7 mouse cellular contexts compared by ENCODE assay signal in genomic region chr16:22009596-22009995, GRCm38 (mm10). TPM values are rescaled to one million over a fixed set of nuclear protein-coding genes. Genes with fewer than 3 reads are reported as not detected.
DNase-seq lines count a peak whose midpoint lies in the region; ATAC-seq and TF ChIP-seq lines count a peak whose summit lies in the region.

No protein-coding gene starts in this region.

- ATAC-seq in embryonic facial prominence, embryonic 15.5 days (ENCODE audit: insufficient number of reproducible peaks, low FRiP score, low TSS enrichment, low read depth) = peak; percentile 47; the same call in 1 of the 2 replicates
- peak; percentile 74 for ATAC-seq in intestine, postnatal 0 days
- peak; percentile 69 for ATAC-seq in midbrain, embryonic 14.5 days (ENCODE audit: low FRiP score, low TSS enrichment)

- H3K27ac ChIP-seq in spleen, adult 2 months (ENCODE audit: insufficient read depth, low read length) = peak overlapping the region; percentile 79
- peak overlapping the region; percentile 78 for H3K27ac ChIP-seq in embryonic facial prominence, embryonic 15.5 days (replicated peaks)
- H3K27ac ChIP-seq in intestine, postnatal 0 days (ENCODE audit: low read depth, low read length) = peak overlapping the region; percentile 93
- H3K27ac ChIP-seq in midbrain, embryonic 14.5 days (replicated peaks; ENCODE audit: low read depth, low read length) = peak overlapping the region; percentile 81

- peak overlapping the region; percentile 85 for H3K4me3 ChIP-seq in spleen, adult 2 months (ENCODE audit: extremely low read depth, insufficient read depth, insufficient read length)
- H3K4me3 ChIP-seq in embryonic facial prominence, embryonic 15.5 days (replicated peaks) = peak overlapping the region; percentile 91
- H3K4me3 ChIP-seq in intestine, postnatal 0 days (ENCODE audit: low read depth, low read length) = peak overlapping the region; percentile 98
- H3K4me3 ChIP-seq in midbrain, embryonic 14.5 days (replicated peaks; ENCODE audit: low read depth, low read length) = peak overlapping the region; percentile 92

- no peak for TF ChIP-seq CTCF in spleen, adult 2 months (IDR thresholded peaks at IDR 0.05; ENCODE audit: extremely low read depth, insufficient read depth, insufficient read length, insufficient replicate concordance)
- peak; percentile 31; the same call in 1 of the 2 replicates for TF ChIP-seq CTCF in intestine, postnatal 0 days (IDR thresholded peaks at IDR 0.05; ENCODE audit: low read depth)

- H3K4me2 ChIP-seq in embryonic facial prominence, embryonic 15.5 days (replicated peaks) = peak overlapping the region; percentile 71
- peak overlapping the region; percentile 77 for H3K4me2 ChIP-seq in intestine, postnatal 0 days (replicated peaks; ENCODE audit: low read depth)
- peak overlapping the region; percentile 83 for H3K4me2 ChIP-seq in midbrain, embryonic 14.5 days (ENCODE audit: low read length)

- no peaks in the 10 kb centered on the region; the same call in 1 of the 2 replicates for H3K36me3 ChIP-seq in spleen, adult 2 months (ENCODE audit: control insufficient read depth, insufficient read depth, low read length)
- no peaks in the 10 kb centered on the region; the same call in 1 of the 2 replicates for H3K36me3 ChIP-seq in embryonic facial prominence, embryonic 15.5 days
- H3K36me3 ChIP-seq in intestine, postnatal 0 days (ENCODE audit: control insufficient read depth, insufficient read depth) = no peaks in the 10 kb centered on the region
- no peaks in the 10 kb centered on the region for H3K36me3 ChIP-seq in midbrain, embryonic 14.5 days (ENCODE audit: control insufficient read depth, insufficient read depth, low read length)

- under 1% methylated on average over 51 of the region's 51 CpGs for WGBS in spleen, adult 2 months
- under 1% methylated on average over 51 of the region's 51 CpGs for WGBS in embryonic facial prominence, embryonic 15.5 days
- WGBS in intestine, postnatal 0 days = under 1% methylated on average over 47 of the region's 51 CpGs
- WGBS in midbrain, embryonic 14.5 days = under 1% methylated on average over 51 of the region's 51 CpGs

- H3K27me3 ChIP-seq in spleen, adult 2 months (ENCODE audit: control insufficient read depth, insufficient read depth, low read length) = no peaks in the 10 kb centered on the region
- H3K27me3 ChIP-seq in embryonic facial prominence, embryonic 15.5 days = no peaks in the 10 kb centered on the region
- no peaks in the 10 kb centered on the region for H3K27me3 ChIP-seq in intestine, postnatal 0 days (replicated peaks; ENCODE audit: control insufficient read depth, insufficient read depth, low read length)
- no peaks in the 10 kb centered on the region for H3K27me3 ChIP-seq in midbrain, embryonic 14.5 days (ENCODE audit: control insufficient read depth, insufficient read depth, low read length)

- H3K4me1 ChIP-seq in spleen, adult 2 months (ENCODE audit: control insufficient read depth, insufficient read depth, insufficient read length) = 0 out of 2 replicates have a peak, but pooled peaks cover 3% of the 10 kb centered on the region
- peaks cover 15% of the 10 kb centered on the region for H3K4me1 ChIP-seq in embryonic facial prominence, embryonic 15.5 days
- H3K4me1 ChIP-seq in intestine, postnatal 0 days (replicated peaks; ENCODE audit: control insufficient read depth, insufficient read depth, low read length) = no peaks in the 10 kb centered on the region
- peaks cover 9% of the 10 kb centered on the region; the same call in 1 of the 2 replicates for H3K4me1 ChIP-seq in midbrain, embryonic 14.5 days (ENCODE audit: control insufficient read depth, insufficient read depth, low read length)

- no peaks in the 10 kb centered on the region for H3K9me3 ChIP-seq in embryonic facial prominence, embryonic 15.5 days (replicated peaks)
- H3K9me3 ChIP-seq in intestine, postnatal 0 days (ENCODE audit: control insufficient read depth) = no peaks in the 10 kb centered on the region
- no peaks in the 10 kb centered on the region for H3K9me3 ChIP-seq in midbrain, embryonic 14.5 days (ENCODE audit: control insufficient read depth, low read length)

- TF ChIP-seq POLR2A in spleen, adult 2 months (IDR thresholded peaks at IDR 0.05; ENCODE audit: low read depth, low read length) = no peak

- DNase-seq in spleen, adult 2 months (ENCODE audit: low read depth in 1 of 2, low spot score in 2 of 2) = no peak
- no peak for DNase-seq in spleen, adult 12 weeks (ENCODE audit: low spot score)
- DNase-seq in midbrain, embryonic 14.5 days = no peak
- no peak for DNase-seq in left cerebral cortex, adult 18-20 months (ENCODE audit: low spot score in 2 of 2)
- DNase-seq in embryo, embryonic 10.5 days (ENCODE audit: low spot score) = no peak

- peak overlapping the region; percentile 68 for H3K9ac ChIP-seq in embryonic facial prominence, embryonic 15.5 days
- peak overlapping the region; percentile 93 for H3K9ac ChIP-seq in intestine, postnatal 0 days (ENCODE audit: low read depth, low read length)
- H3K9ac ChIP-seq in midbrain, embryonic 14.5 days (replicated peaks; ENCODE audit: low read length) = peak overlapping the region; percentile 89

RNA-seq across cellular contexts. Expression of gene Senp2, which starts 0.3 kb away (rescaled TPM):
- polyA plus RNA-seq in spleen, adult 2 months (2012; rRNA removed) = 7.4 TPM in 2 replicates
- 38.7 and 46.0 TPM in 2 replicates for polyA plus RNA-seq in embryonic facial prominence, embryonic 15.5 days (2015; fragmentation: Nextera tagmentation; extraction: Ambion mirVana)
- 17.8 and 20.4 TPM in 2 replicates for polyA plus RNA-seq in intestine, postnatal 0 days (2015; fragmentation: Nextera tagmentation; extraction: Ambion mirVana)
- polyA plus RNA-seq in midbrain, embryonic 14.5 days (2014; fragmentation: Nextera tagmentation; extraction: Ambion mirVana) = 41.1 and 58.4 TPM in 2 replicates
- total RNA-seq in left cerebral cortex, adult 18-20 months (2021) = 100 to 1,000 TPM in 1 of 2 experiments, 10 to 100 TPM in 1; 95.3 to 100 TPM

RNA-seq across cellular contexts. Expression of gene Liph, which starts 14.1 kb away (rescaled TPM):
- 0.15 and 0.29 TPM in 2 replicates for polyA plus RNA-seq in spleen, adult 2 months (2012; rRNA removed)
- polyA plus RNA-seq in embryonic facial prominence, embryonic 15.5 days (2015; fragmentation: Nextera tagmentation; extraction: Ambion mirVana) = 5.8 and 6.7 TPM in 2 replicates
- polyA plus RNA-seq in intestine, postnatal 0 days (2015; fragmentation: Nextera tagmentation; extraction: Ambion mirVana) = 48.8 and 51.6 TPM in 2 replicates
- polyA plus RNA-seq in midbrain, embryonic 14.5 days (2014; fragmentation: Nextera tagmentation; extraction: Ambion mirVana) = 0.25 and 0.77 TPM in 2 replicates
- under 1 TPM; 0.28 to 0.63 TPM for total RNA-seq in left cerebral cortex, adult 18-20 months (2021)
